Mouse (Mus musculus): ENCODE measurements around the gene Tagln. TPM values are rescaled to one million over a fixed set of nuclear protein-coding genes. Genes with fewer than 3 reads are reported as not detected.
A peak's percentile ranks its signal among the peaks of the same experiment; 100 is the strongest.

Tagln gene
- total and polyA plus RNA-seq, 3 experiments, result 0.42 to 1.1 TPM; not detected in 1

GRCm38 (mm10) chr9:45984409-45985228 lies 48.8 kb upstream of the Tagln start:
- peak overlapping the region; percentile 92 for H3K27ac ChIP-seq (ENCODE audit: control insufficient read depth, low read depth, low read length)
- TF ChIP-seq E2F4 (IDR thresholded peaks at IDR 0.05; ENCODE audit: borderline replicate concordance, low read depth, low read length) (no peak), CHD2 (IDR thresholded peaks at IDR 0.05; ENCODE audit: low read length) (no peak; the same call in 1 of the 2 replicates), ELF1 (IDR thresholded peaks at IDR 0.05; ENCODE audit: low read depth, low read length) (peak; percentile 76), KAT2A (conservative IDR thresholded peaks at IDR 0.05; ENCODE audit: low read depth, low read length) (no peak; the same call in 1 of the 2 replicates), POLR2A (IDR thresholded peaks at IDR 0.05; ENCODE audit: control insufficient read depth in 1 of 2, insufficient read depth in 1 of 2, low read depth in 1 of 2, low read length in 2 of 2, poor library complexity in 1 of 2) (peak; percentile 73 to 75; a peak in 3 of 4 replicates), TAL1 (IDR thresholded peaks at IDR 0.05; ENCODE audit: low read length) (no peak), EP300 (IDR thresholded peaks at IDR 0.05; ENCODE audit: low read depth in 1 of 2, low read length in 2 of 2) (no peak), UBTF (IDR thresholded peaks at IDR 0.05; ENCODE audit: borderline replicate concordance, insufficient read depth, low read depth, low read length) (no peak), TCF12 (IDR thresholded peaks at IDR 0.05; ENCODE audit: low read depth, low read length) (0 out of 2 replicates have a peak, but pooled peaks have one; percentile 16), TBP (IDR thresholded peaks at IDR 0.05; ENCODE audit: low read depth, low read length) (peak; percentile 52; the same call in 1 of the 2 replicates), MEF2A (IDR thresholded peaks at IDR 0.05; ENCODE audit: extremely low read depth, insufficient replicate concordance, low read depth, low read length, poor library complexity, severe bottlenecking) (no peak), POLR2AphosphoS2 (IDR thresholded peaks at IDR 0.05; ENCODE audit: low read length) (no peak; the same call in 1 of the 2 replicates), HCFC1 (IDR thresholded peaks at IDR 0.05; ENCODE audit: low read depth, low read length) (peak; percentile 82), JUND (IDR thresholded peaks at IDR 0.05; ENCODE audit: low read depth, low read length) (no peak), MXI1 (IDR thresholded peaks at IDR 0.05; ENCODE audit: low read depth, low read length) (peak; percentile 53; the same call in 1 of the 2 replicates), MAX (IDR thresholded peaks at IDR 0.05; ENCODE audit: low read length) (no peak; the same call in 1 of the 2 replicates), NELFE (IDR thresholded peaks at IDR 0.05; ENCODE audit: low read depth, low read length) (peak; percentile 75), USF1 (IDR thresholded peaks at IDR 0.05; ENCODE audit: low read depth, low read length) (no peak), ETS1 (IDR thresholded peaks at IDR 0.05; ENCODE audit: low read depth, low read length) (no peak), MAZ (IDR thresholded peaks at IDR 0.05; ENCODE audit: low read depth, low read length) (peak; percentile 87), RAD21 (IDR thresholded peaks at IDR 0.05; ENCODE audit: low read depth, low read length) (no peak), SIN3A (IDR thresholded peaks at IDR 0.05; ENCODE audit: low read length) (peak; percentile 49; the same call in 1 of the 2 replicates), SMC3 (IDR thresholded peaks at IDR 0.05; ENCODE audit: low read depth, low read length) (no peak), BHLHE40 (IDR thresholded peaks at IDR 0.05; ENCODE audit: borderline replicate concordance, low read depth, low read length) (no peak)
- peaks cover 6 to 20% of the 10 kb centered on the region in 2 experiments for H3K4me1 ChIP-seq (ENCODE audit: control insufficient read depth in 1 of 2, insufficient read depth in 2 of 2, low read length in 2 of 2)
- H3K9ac ChIP-seq (ENCODE audit: control insufficient read depth, low read depth, low read length, poor library complexity, severe bottlenecking), result peak overlapping the region; percentile 92
- peaks cover 47% of the 10 kb centered on the region for H3K79me2 ChIP-seq (ENCODE audit: control insufficient read depth, insufficient read depth, low read length, poor library complexity)
- no peaks in the 10 kb centered on the region for H3K9me3 ChIP-seq (replicated peaks; ENCODE audit: insufficient read depth, low read length)
- H3K36me3 ChIP-seq (ENCODE audit: control insufficient read depth in 1 of 2, insufficient read depth in 2 of 2, low read length in 2 of 2), result peaks cover 1 to 27% of the 10 kb centered on the region in 2 experiments
- DNase-seq (ENCODE audit: low read depth, low spot score), result peak; percentile 91
- H3K27me3 ChIP-seq (ENCODE audit: control insufficient read depth in 1 of 2, insufficient read depth in 2 of 2, low read length in 2 of 2), result no peaks in the 10 kb centered on the region
- peak overlapping the region; percentile 77 to 81 for H3K4me3 ChIP-seq (ENCODE audit: control insufficient read depth in 1 of 2, insufficient read depth in 1 of 2, low read depth in 2 of 2, low read length in 2 of 2)
